Mouse (Mus musculus) midbrain, embryonic 14.5 days (tissue): ENCODE results near the gene Baz1b. TPM values are rescaled to one million over a fixed set of nuclear protein-coding genes. Genes with fewer than 3 reads are reported as not detected.

Experiments used
- ATAC-seq: fragments of 200-750 bp; cut with Nextera tagmentation; 2 replicates; pipeline ENCODE4 v1.8.0; 2017; ENCODE audit warnings: moderate number of reproducible peaks, moderate library complexity; ENCODE audit not compliant: low FRiP score, low TSS enrichment
- DNase-seq: peaks from one replicate; pipeline ENCODE4 v3.0.0-alpha.2; 2015
- H3K27ac ChIP-seq: fragments of 300-500 bp; sonication (generic); replicated peaks from 2 replicates; pipeline ENCODE4 v1.5.1; 2014; ENCODE audit warnings: mild to moderate bottlenecking, low read depth, low read length, moderate library complexity
- H3K27me3 ChIP-seq: fragments of 300-500 bp; sonication (generic); 2 replicates; pipeline ENCODE4 v1.6.1; 2014; ENCODE audit warnings: low read length, control low read depth, mixed read lengths; ENCODE audit not compliant: control insufficient read depth, insufficient read depth
- H3K36me3 ChIP-seq: fragments of 300-500 bp; sonication (generic); 2 replicates; pipeline ENCODE4 v1.6.1; 2014; ENCODE audit warnings: low read length, control low read depth; ENCODE audit not compliant: control insufficient read depth, insufficient read depth
- H3K4me1 ChIP-seq: fragments of 300-500 bp; sonication (generic); 2 replicates; pipeline ENCODE4 v1.6.1; 2014; ENCODE audit warnings: mild to moderate bottlenecking, antibody characterized with exemption, low read length, control low read depth; ENCODE audit not compliant: control insufficient read depth, insufficient read depth
- H3K4me2 ChIP-seq: fragments of 300-500 bp; sonication (generic); 2 replicates; pipeline ENCODE4 v1.6.1; 2014; ENCODE audit warnings: mild to moderate bottlenecking, low read length, moderate library complexity
- H3K4me3 ChIP-seq: fragments of 300-500 bp; sonication (generic); replicated peaks from 2 replicates; pipeline ENCODE4 v1.5.1; 2014; ENCODE audit warnings: low read depth, low read length
- H3K9ac ChIP-seq: fragments of 300-500 bp; sonication (generic); replicated peaks from 2 replicates; pipeline ENCODE4 v1.6.1; 2014; ENCODE audit warnings: mild to moderate bottlenecking, low read length, moderate library complexity
- H3K9me3 ChIP-seq: fragments of 300-500 bp; sonication (generic); 2 replicates; pipeline ENCODE4 v1.6.1; 2016; ENCODE audit warnings: low read length, control low read depth, mixed read lengths; ENCODE audit not compliant: control insufficient read depth
- WGBS: fragments of 180-500 bp; shearing (Covaris S2); extraction: QIAGEN DNeasy Blood & Tissue Kit; methylation state at CpG from one replicate; pipeline ENCODE4 v1.1.7; 2014; 5-methylcytosine and 5-hydroxymethylcytosine counted together
- microRNA-seq: library from miRNA; unstranded; fragments of <30 nt; microRNA quantifications from one replicate; pipeline ENCODE4, GENCODE M21; 2016
- polyA plus RNA-seq: library from polyadenylated mRNA; unstranded; fragments of >200 nt; fragmentation: Nextera tagmentation; extraction: Ambion mirVana; gene quantifications from 2 replicates; pipeline ENCODE4 v1.2.1, GENCODE M21; 2014

Gene Baz1b
- polyA plus RNA-seq, 1 experiment from 2014 or later: 43.9 TPM

GRCm38 (mm10) chr5:135285211-135285610 lies 98.1 kb downstream of the Baz1b start:
- H3K4me2 ChIP-seq: no peak overlapping the region
- WGBS: 56% methylated on average over 3 of the region's 3 CpGs
- H3K4me1 ChIP-seq: no peaks in the 10 kb centered on the region
- DNase-seq (no peak), ATAC-seq (no peak)
- H3K9ac ChIP-seq: no peak overlapping the region
- no peaks in the 10 kb centered on the region for H3K9me3 ChIP-seq
- H3K36me3 ChIP-seq: no peaks in the 10 kb centered on the region
- H3K27me3 ChIP-seq: no peaks in the 10 kb centered on the region
- no peak overlapping the region for H3K27ac ChIP-seq
- H3K4me3 ChIP-seq: no peak overlapping the region

GRCm38 (mm10) chr5:135286185-135286584 lies 99.1 kb downstream of the Baz1b start:
- Histone ChIP-seq H3K36me3 (no peaks in the 10 kb centered on the region), H3K27ac (no peak overlapping the region), H3K4me2 (no peak overlapping the region), H3K9me3 (no peaks in the 10 kb centered on the region), H3K27me3 (no peaks in the 10 kb centered on the region), H3K4me3 (no peak overlapping the region), H3K9ac (no peak overlapping the region), H3K4me1 (no peaks in the 10 kb centered on the region)
- under 1% methylated on average over 6 of the region's 6 CpGs for WGBS
- peak; percentile 62; the same call in 1 of the 2 replicates for ATAC-seq
- DNase-seq: peak; percentile 91

- Histone ChIP-seq H3K4me3 (no peak overlapping the region), H3K27ac (no peak overlapping the region), H3K9me3 (no peaks in the 10 kb centered on the region), H3K27me3 (no peaks in the 10 kb centered on the region), H3K4me1 (no peaks in the 10 kb centered on the region), H3K36me3 (no peaks in the 10 kb centered on the region), H3K9ac (no peak overlapping the region), H3K4me2 (no peak overlapping the region)
- WGBS: 76% methylated on average over 5 of the region's 5 CpGs
- ATAC-seq (no peak), DNase-seq (no peak)
These were observed 99.9 kb downstream of the Baz1b start for GRCm38 (mm10) chr5:135286926-135287325.

GRCm38 (mm10) chr5:135290703-135291102 lies 103.6 kb downstream of the Baz1b start:
- WGBS: 86% methylated on average over 6 of the region's 6 CpGs
- Histone ChIP-seq H3K4me2 (no peak overlapping the region), H3K9ac (no peak overlapping the region), H3K27ac (no peak overlapping the region), H3K36me3 (no peaks in the 10 kb centered on the region), H3K27me3 (no peaks in the 10 kb centered on the region), H3K4me3 (no peak overlapping the region), H3K4me1 (no peaks in the 10 kb centered on the region), H3K9me3 (no peaks in the 10 kb centered on the region)
- ATAC-seq: no peak
- no peak for DNase-seq

DNA sequence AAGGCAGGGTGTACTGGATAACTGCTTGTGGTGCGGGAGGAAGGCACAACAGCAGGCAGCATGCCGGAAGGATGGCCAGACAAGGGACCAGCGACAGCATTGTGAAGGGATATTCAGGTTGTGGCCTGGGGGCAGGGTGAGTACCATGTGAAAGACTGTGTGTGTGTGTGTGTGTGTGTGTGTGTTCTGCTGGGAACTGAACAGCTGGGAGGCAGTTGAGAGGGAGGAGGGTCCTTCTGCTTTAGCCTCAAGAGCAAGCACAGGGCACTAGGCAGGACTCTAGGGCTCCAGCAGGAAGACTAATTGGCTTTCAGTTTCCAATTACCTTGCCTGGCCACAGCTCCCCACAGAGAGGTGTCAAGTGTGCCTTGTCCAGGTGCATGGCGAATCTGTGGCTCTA lies 104.1 kb downstream of the Baz1b start:
- Histone ChIP-seq H3K27ac (no peak overlapping the region), H3K4me2 (no peak overlapping the region), H3K9ac (no peak overlapping the region), H3K4me1 (no peaks in the 10 kb centered on the region), H3K4me3 (no peak overlapping the region), H3K27me3 (no peaks in the 10 kb centered on the region), H3K36me3 (no peaks in the 10 kb centered on the region), H3K9me3 (no peaks in the 10 kb centered on the region)
- DNase-seq: no peak
- WGBS: 55% methylated on average over 4 of the region's 4 CpGs
- ATAC-seq: no peak

DNA sequence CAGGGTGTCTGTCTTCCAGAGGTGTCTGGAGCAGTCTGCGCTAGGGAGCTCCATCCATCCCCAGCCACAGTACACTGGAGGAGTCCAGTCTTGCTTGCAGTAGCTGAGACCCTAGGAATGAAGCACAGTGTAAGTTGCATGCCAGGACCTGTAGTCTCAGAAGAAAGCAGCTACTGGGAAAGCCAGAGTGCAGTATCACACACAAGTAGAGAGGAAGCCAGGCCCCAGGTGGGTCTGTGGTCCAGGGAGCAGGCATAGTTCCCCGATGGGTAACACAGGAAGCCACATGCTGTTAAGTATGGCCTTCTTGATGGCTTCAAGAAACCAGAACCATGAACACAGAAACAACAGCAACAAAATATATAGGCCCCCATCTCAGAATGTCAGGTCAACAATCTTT lies 104.9 kb downstream of the Baz1b start:
- no peak for ATAC-seq
- H3K4me2 ChIP-seq: no peak overlapping the region
- no peaks in the 10 kb centered on the region for H3K9me3 ChIP-seq
- no peak overlapping the region for H3K9ac ChIP-seq
- no peak overlapping the region for H3K4me3 ChIP-seq
- DNase-seq: no peak
- H3K4me1 ChIP-seq: no peaks in the 10 kb centered on the region
- WGBS: 88% methylated on average over 2 of the region's 2 CpGs
- H3K36me3 ChIP-seq: no peaks in the 10 kb centered on the region
- H3K27ac ChIP-seq: no peak overlapping the region
- no peaks in the 10 kb centered on the region for H3K27me3 ChIP-seq

Small RNAs within 50 kb of the gene (microRNA-seq; reads per million reads assigned to microRNA genes)
- gene Gm25315: not detected

Other genes with a start within 250 kb of the Baz1b start
- gene Cldn4, start 240.3 kb upstream of the Baz1b start, polyA plus RNA-seq: not detected in 2 replicates
- gene Cldn3, start 201.1 kb upstream of the Baz1b start, polyA plus RNA-seq: 0.81 and 1.3 TPM in 2 replicates
- 58.0 and 81.5 TPM in 2 replicates for gene Abhd11, start 178.1 kb upstream of the Baz1b start, polyA plus RNA-seq
- gene Stx1a, start 163.8 kb upstream of the Baz1b start, polyA plus RNA-seq: 106 and 137 TPM in 2 replicates
- gene Dnajc30, start 123.1 kb upstream of the Baz1b start, polyA plus RNA-seq: 47.3 and 49.3 TPM in 2 replicates
- 63.8 and 71.7 TPM in 2 replicates for gene Bud23, start 122.3 kb upstream of the Baz1b start, polyA plus RNA-seq
- 33.4 and 40.7 TPM in 2 replicates for gene Vps37d, start 109.0 kb upstream of the Baz1b start, polyA plus RNA-seq
- 0.43 and 0.68 TPM in 2 replicates for gene Mlxipl, start 97.4 kb upstream of the Baz1b start, polyA plus RNA-seq
- 10.7 and 15.3 TPM in 2 replicates for gene Tbl2, start 37.6 kb upstream of the Baz1b start, polyA plus RNA-seq
- gene Bcl7b, start 19.0 kb upstream of the Baz1b start, polyA plus RNA-seq: 38.8 and 43.0 TPM in 2 replicates
- gene Fzd9, start 64.0 kb downstream of the Baz1b start, polyA plus RNA-seq: 8.7 and 11.9 TPM in 2 replicates
- 0.38 TPM in 1 of 2 replicates, not detected in the other for gene Fkbp6, start 162.8 kb downstream of the Baz1b start, polyA plus RNA-seq
- not detected in 2 replicates for gene Trim50, start 166.0 kb downstream of the Baz1b start, polyA plus RNA-seq
- gene Nsun5, start 182.7 kb downstream of the Baz1b start, polyA plus RNA-seq: 21.9 and 30.9 TPM in 2 replicates
- 14.4 and 15.2 TPM in 2 replicates for gene Pom121, start 207.3 kb downstream of the Baz1b start, polyA plus RNA-seq